Mouse (Mus musculus): ENCODE measurements around the gene Hif3a.

The Hif3a gene

GRCm38 (mm10) chr7:17025896-17026622, 36.2 kb downstream of the Hif3a start:
- in situ Hi-C loops (cut with MboI; ENCODE audit: low sequenced_read_pairs): no loop called here

- in situ Hi-C loops (cut with MboI; ENCODE audit: low sequenced_read_pairs): no loop called here
These were observed 36.7 kb downstream of the Hif3a start for GRCm38 (mm10) chr7:17025505-17025894.

- in situ Hi-C loops (cut with MboI; ENCODE audit: low sequenced_read_pairs): no loop called here
These were observed 37.3 kb downstream of the Hif3a start for GRCm38 (mm10) chr7:17024814-17025504.

GRCm38 (mm10) chr7:17024141-17024540, 38.1 kb downstream of the Hif3a start:
- in situ Hi-C loops (cut with MboI; ENCODE audit: low sequenced_read_pairs): no loop called here

- in situ Hi-C loops (cut with MboI; ENCODE audit: low sequenced_read_pairs): no loop called here
These were observed 38.5 kb downstream of the Hif3a start for GRCm38 (mm10) chr7:17023701-17024100.

GRCm38 (mm10) chr7:17022176-17022575, 40.1 kb downstream of the Hif3a start:
- in situ Hi-C loops (cut with MboI; ENCODE audit: low sequenced_read_pairs): no loop called here

- in situ Hi-C loops (cut with MboI; ENCODE audit: low sequenced_read_pairs): no loop called here
These were observed 42.6 kb downstream of the Hif3a start for GRCm38 (mm10) chr7:17019426-17020166.

GRCm38 (mm10) chr7:17017921-17018320, 44.3 kb downstream of the Hif3a start:
- in situ Hi-C loops (cut with MboI; ENCODE audit: low sequenced_read_pairs): no loop called here

- in situ Hi-C loops (cut with MboI; ENCODE audit: low sequenced_read_pairs): no loop called here
These were observed 45.2 kb downstream of the Hif3a start for GRCm38 (mm10) chr7:17017036-17017435.

- in situ Hi-C loops (cut with MboI; ENCODE audit: low sequenced_read_pairs): no loop called here
These were observed 46.8 kb downstream of the Hif3a start for GRCm38 (mm10) chr7:17015381-17015780.

GRCm38 (mm10) chr7:17011909-17012590, 50.2 kb downstream of the Hif3a start:
- in situ Hi-C loops (cut with MboI; ENCODE audit: low sequenced_read_pairs): loop anchor here (5.0 kb wide), 1 partner anchor 55 kb away; no protein-coding TSS in a partner anchor

- in situ Hi-C loops (cut with MboI; ENCODE audit: low sequenced_read_pairs): loop anchor here (5.0 kb wide), 1 partner anchor 57 kb away; no protein-coding TSS in a partner anchor
These were observed 52.2 kb downstream of the Hif3a start for GRCm38 (mm10) chr7:17010010-17010347.

- in situ Hi-C loops (cut with MboI; ENCODE audit: low sequenced_read_pairs): loop anchor here (5.0 kb wide), 1 partner anchor 58 kb away; no protein-coding TSS in a partner anchor
These were observed 52.8 kb downstream of the Hif3a start for GRCm38 (mm10) chr7:17009326-17010009.

GRCm38 (mm10) chr7:17007300-17007699, 54.9 kb downstream of the Hif3a start:
- in situ Hi-C loops (cut with MboI; ENCODE audit: low sequenced_read_pairs): no loop called here

GRCm38 (mm10) chr7:17004716-17005115, 57.5 kb downstream of the Hif3a start:
- in situ Hi-C loops (cut with MboI; ENCODE audit: low sequenced_read_pairs): no loop called here

GRCm38 (mm10) chr7:17003230-17003960, 58.8 kb downstream of the Hif3a start:
- in situ Hi-C loops (cut with MboI; ENCODE audit: low sequenced_read_pairs): no loop called here

- in situ Hi-C loops (cut with MboI; ENCODE audit: low sequenced_read_pairs): no loop called here
These were observed 59.6 kb downstream of the Hif3a start for GRCm38 (mm10) chr7:17002375-17003195.

- in situ Hi-C loops (cut with MboI; ENCODE audit: low sequenced_read_pairs): loop anchor here (5.0 kb wide), 1 partner anchor 47 kb away; no protein-coding TSS in a partner anchor
These were observed 62.6 kb downstream of the Hif3a start for GRCm38 (mm10) chr7:16999650-17000049.

- in situ Hi-C loops (cut with MboI; ENCODE audit: low sequenced_read_pairs): loop anchor here (5.0 kb wide), 1 partner anchor 47 kb away; no protein-coding TSS in a partner anchor
These were observed 63.0 kb downstream of the Hif3a start for GRCm38 (mm10) chr7:16999233-16999632.

Measured in CH12F3 (cell line).